Mouse (Mus musculus): ENCODE data around the gene Ccnyl1. TPM values are rescaled to one million over a fixed set of nuclear protein-coding genes. Genes with fewer than 3 reads are reported as not detected.
A peak's percentile ranks its signal among the peaks of the same experiment; 100 is the strongest.
"Not testable (repeated sequence)": the region's sequence is repeated elsewhere in the genome, so short reads cannot be mapped to it uniquely, and the experiment has no call there.

The Ccnyl1 gene
- 10 to 100 TPM; 26.0 to 27.8 TPM for total RNA-seq (2021)
- long read RNA-seq, experiment 1, transcript Ccnyl1-201 (10 exons, 2,923 nt), result major isoform, 15 of 20 reads
- long read RNA-seq, experiment 1, partial matches to known transcripts, result 1 of 20 reads
- long read RNA-seq, experiment 1, other reads (novel, unspliced or antisense), result 4 of 20 reads
- long read RNA-seq, experiment 2, transcript Ccnyl1-201 (10 exons, 2,923 nt), result major isoform, 7 of 12 reads
- long read RNA-seq, experiment 2, partial matches to known transcripts, result 1 of 12 reads
- long read RNA-seq, experiment 2, other reads (novel, unspliced or antisense), result 4 of 12 reads

DNA sequence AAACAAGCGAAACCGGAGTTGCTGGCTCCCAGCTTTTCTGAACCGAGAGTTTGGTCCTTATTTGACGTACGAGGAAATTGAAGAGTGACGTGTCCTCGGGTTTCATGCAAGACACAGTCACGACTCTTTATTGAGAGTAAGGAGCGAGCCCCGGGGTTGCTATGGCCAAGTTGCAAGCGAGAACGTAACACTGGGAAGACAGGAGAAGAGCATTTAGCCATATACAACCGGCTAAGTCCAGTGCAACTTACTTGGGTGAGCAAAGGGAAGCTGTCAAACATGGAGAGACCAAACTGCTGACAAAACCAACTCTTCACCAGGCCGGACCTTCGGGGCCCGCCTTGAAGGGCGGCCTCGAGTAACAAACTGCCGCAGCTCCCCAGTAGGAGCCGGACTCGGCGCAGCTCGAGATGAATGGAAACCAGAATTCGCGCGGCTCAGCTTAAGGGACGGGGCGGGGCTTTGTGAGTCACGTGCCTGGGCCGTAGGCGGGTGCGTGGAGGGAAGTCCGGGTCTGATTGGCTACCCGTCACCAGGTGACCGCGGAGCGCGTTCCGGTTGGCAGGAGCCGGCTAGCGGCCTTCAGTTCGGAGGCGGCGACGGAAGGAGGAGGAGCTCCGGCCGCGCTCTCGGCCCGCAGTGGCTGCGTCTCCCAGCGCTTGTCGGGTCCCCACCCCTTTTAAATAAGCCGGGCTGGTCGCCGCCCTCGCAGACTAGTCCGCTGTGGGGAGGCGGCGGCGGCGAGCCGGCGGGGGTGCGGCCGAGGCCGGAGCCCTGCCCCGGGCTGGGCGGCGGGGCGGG, at the start of gene Ccnyl1:
Ccnyl1 (plus strand) TSS at position 243 of the 801 bp plus-strand sequence.
- peak; percentile 99 for DNase-seq (ENCODE audit: low spot score in 2 of 2)
- intact Hi-C loops (cut with DNase I), result loop anchor here (5.0 kb wide), 1 partner anchor 73 kb away; the partner anchor contains the start of gene Mettl21a

DNA sequence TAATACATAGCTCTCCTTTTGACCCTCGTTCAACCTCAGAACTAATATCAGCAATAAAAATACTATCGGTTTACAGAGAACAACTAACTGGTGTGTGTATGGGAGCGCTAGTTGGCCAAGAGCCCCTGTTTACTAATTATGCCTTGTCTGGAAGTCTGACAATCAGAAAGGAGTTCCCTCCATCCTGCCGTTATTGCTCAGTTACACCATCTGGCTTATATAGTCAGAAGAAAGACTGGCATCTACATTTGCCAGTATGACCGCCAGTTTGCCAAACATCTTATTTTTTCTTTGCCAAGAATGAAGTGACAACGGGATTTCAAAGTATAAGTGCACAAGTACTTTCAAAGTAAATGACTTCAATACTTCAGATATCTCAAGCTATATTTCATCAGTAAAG, 49.2 kb upstream of the Ccnyl1 start:
- intact Hi-C loops (cut with DNase I), result no loop called here
- DNase-seq (ENCODE audit: low spot score in 2 of 2), result no peak

DNA sequence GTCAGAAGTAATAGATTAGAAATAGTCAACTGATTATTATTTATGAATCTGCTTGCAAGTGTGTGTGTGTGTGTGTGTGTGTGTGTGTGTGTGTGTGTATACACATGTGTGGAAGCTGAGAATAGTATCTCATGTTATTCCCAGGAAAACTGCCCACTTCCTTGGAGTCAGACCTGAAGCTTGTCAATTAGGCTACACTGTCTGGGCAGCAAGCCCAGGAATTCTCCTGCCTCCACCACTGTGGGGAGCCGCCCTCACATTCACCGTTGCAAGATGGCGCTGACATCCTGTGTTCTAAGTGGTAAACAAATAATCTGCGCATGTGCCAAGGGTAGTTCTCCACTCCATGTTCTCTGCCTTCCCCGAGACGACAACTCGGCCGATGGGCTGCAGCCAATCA, 47.7 kb upstream of the Ccnyl1 start:
- intact Hi-C loops (cut with DNase I); DNase-seq (ENCODE audit: low spot score in 2 of 2): not testable (repeated sequence)

DNA sequence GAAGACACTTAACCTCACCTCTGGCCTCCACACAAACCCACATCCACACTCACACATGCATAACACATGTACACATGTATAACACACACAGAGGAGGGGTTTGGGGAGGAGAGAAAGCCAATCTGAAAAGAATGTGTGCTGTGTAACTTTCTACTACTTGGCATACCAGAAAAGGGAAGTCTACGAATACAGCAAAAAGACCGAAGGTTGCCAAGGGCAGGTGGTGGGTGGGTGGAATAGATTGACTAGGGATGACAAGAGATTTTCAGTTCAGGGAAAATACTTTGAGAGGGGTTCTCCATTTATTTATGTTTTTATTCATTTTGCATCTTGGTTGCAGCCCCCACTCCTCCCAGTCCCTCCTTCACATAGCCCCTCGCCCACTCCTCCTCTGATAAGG, 45.7 kb upstream of the Ccnyl1 start:
- intact Hi-C loops (cut with DNase I), result no loop called here
- DNase-seq (ENCODE audit: low spot score in 2 of 2), result no peak

DNA sequence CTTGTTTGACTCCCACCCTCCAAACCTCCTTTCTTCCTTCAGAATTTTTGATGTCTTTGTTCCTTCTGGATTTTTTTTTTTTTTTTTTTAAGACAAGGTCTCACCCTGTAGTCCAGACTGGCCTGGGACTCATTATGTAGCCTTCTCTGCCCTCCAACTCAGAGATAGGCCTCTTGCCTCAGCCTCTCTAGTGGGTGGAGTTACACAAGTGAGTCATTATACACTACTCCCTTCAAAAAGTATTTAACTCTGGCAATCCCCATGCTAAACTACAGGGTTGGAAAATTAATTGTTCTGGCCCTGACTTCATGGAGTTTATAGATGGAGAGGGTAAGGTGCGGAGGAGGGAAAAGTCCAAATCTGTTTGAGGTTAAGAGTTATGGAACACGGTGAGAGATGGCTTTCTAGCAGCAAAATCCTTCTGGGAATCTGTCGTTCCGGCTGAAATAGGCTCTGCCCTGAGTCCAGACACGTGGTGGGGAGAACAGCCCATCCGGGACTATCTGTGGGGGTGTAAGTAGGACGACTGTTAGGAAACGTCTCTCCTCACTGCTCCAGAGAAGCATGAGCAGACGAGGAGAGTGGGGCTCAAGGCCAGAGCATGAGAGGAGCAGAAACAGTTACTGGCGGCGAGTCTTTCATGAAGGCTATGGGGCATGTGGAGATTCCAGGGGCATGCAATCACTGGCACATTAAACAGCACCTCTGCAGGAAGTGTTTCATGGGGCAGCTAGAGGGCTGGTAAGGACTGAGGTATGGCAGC, 40.7 kb upstream of the Ccnyl1 start:
- no peak for DNase-seq (ENCODE audit: low spot score in 2 of 2)
- intact Hi-C loops (cut with DNase I), result no loop called here

DNA sequence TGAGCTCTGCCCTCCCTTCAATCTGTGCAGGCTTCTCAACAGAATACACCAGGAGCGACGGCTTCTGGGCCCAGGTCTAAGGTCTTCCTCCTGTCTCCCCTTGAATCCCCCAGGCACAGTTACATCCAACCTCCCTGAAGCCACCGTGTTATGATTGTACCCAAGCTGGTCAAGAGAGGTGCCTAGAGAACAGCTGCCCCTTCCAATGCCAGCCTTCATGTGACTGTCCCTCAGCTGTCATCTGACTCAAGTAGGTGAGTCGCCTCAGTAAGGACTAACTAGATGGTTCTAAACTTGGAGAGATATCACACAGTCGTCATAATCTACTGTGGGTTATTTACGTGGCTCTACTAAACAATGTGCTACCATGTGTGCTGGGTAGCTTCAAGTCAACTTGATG, 36.6 kb upstream of the Ccnyl1 start:
- intact Hi-C loops (cut with DNase I), result no loop called here
- DNase-seq (ENCODE audit: low spot score in 2 of 2), result no peak

DNA sequence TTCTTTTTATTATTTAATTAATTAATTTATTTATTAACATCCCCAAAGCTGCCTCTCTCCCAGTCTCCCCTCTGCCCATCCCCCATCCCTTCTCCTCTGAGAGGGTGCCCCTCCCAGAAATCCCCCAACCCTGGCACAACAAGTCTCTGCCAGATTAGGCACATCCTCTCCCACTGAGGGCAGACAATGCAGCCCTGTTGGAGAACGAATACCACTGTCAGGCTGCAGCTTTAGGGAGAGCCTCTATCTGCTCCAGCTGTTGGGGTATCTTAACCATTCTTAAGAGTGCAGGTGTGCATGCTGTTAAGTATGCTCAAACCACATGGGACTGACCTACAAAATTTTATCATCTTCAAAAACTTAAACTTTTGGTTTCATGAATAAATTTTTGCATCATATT, 34.8 kb upstream of the Ccnyl1 start:
- intact Hi-C loops (cut with DNase I), result no loop called here
- no peak for DNase-seq (ENCODE audit: low spot score in 2 of 2)

DNA sequence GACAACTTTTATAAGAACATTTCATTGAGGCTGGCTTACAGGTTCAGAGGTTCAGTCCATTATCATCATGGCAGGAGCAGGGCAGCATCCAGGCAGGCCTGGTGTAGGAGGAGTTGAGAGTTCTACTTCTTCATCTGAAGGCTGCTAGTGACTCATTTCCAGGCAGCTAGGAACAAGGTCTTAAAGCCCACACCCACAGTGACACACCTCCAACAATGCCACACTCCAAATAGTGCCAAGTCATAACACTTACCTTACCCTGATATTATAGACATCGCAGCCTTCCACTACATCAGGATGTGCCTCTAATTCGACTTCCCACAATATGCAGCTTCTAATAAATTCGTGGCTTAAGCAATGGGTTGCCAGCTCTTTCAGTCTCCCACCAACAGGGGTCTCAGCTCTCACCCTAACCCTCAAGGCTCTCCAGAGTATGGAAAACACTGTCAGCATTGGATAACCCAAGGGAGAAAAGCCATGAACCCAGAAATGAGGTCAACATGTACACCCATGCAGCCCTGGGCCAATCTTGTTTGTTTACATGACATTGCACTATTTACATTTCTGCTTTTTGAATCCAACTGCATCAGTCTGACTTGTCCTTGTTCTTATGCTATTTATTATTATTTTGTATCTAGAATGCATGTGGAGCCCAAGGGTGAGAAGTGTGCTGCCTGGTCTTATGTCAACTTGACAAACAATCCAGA, 33.7 kb upstream of the Ccnyl1 start:
- intact Hi-C loops (cut with DNase I), result no loop called here

DNA sequence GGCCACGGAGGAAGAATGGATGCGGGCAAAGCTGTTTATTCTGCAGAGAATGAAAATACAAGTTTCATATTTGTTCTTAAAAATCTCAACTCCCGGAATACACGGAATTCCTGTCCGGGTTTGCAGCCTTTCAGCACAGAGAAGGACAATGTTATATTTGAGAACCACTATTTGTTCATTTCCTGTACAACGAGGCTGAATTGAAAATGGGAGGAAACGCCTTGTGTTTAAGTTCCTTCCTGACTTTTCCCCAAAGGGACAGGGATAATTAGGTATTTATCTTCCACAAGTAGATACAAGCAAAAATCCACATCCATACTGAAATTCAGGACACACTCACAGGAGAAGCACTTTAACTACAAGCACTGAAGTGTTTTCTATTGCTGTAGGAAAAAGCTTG, 31.4 kb upstream of the Ccnyl1 start:
- DNase-seq (ENCODE audit: low spot score in 2 of 2), result no peak
- intact Hi-C loops (cut with DNase I), result no loop called here

More for the DNA sequence above, 33.7 kb upstream of the Ccnyl1 start:
- no peak for DNase-seq (ENCODE audit: low spot score in 2 of 2)

DNA sequence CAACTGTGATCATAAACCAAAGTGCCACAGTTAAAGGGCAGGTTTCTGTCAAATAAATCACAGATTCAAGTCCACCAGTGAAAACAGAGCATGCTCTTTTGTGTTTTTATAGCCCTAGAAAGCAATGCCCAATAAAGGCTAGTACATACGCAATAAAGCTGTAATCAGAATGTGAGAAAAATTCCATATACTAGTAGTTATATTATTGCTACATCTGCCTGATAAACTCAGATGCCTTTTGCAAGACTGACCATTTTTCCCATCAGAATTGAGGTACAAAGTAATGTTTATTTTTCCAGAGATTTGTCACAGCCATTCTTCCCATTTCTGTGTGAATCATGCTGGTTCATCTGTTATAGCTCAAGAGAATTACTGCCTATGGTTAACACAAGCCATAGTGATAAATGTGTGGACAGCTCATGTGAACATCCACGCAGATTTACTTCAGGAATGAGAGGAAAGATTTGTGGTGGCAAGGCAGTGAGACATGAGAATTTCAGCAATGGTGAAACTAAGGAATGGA, 23.1 kb upstream of the Ccnyl1 start:
- intact Hi-C loops (cut with DNase I), result no loop called here

DNA sequence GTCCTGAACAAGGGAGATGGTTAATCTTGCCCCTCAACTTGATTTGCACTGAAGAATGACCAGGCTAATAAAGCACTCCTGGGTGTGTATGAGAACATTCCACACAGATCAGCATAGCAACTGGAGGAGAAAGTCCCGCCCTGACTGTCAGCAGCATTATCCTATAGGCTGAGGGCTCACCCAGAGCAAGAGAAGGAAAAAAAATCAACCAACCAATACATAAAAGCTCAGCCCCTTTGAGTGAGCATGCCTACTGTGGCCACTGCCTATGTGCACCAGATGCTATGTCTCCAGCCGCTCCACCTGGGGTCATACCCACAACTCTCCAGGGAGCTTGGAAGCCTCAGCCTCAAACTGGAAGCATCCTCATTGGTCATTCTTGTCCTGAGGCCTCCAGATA, 20.8 kb upstream of the Ccnyl1 start:
- DNase-seq (ENCODE audit: low spot score in 2 of 2), result no peak
- intact Hi-C loops (cut with DNase I), result no loop called here

More for the DNA sequence above, 23.1 kb upstream of the Ccnyl1 start:
- DNase-seq (ENCODE audit: low spot score in 2 of 2), result no peak

DNA sequence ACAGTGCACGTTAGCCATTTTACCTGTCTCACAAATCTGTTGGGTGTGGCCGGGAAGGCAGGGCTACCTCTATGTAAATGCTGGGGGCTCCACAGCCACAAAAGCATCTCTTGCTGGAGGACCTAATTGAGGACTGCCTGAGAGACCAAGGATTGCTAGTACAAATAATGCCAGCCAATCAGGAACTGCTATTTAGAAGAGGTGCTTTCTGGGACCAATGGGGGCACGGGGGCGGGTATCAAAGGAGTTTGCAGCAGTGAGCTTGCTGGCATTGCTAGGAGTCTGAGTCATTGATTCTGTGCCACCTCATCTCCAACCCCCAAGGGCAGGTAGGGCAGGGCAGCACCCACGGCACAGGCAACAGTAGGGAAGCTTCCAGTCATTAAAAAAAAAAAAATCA, 16.3 kb upstream of the Ccnyl1 start:
- intact Hi-C loops (cut with DNase I), result no loop called here
- DNase-seq (ENCODE audit: low spot score in 2 of 2), result no peak

DNA sequence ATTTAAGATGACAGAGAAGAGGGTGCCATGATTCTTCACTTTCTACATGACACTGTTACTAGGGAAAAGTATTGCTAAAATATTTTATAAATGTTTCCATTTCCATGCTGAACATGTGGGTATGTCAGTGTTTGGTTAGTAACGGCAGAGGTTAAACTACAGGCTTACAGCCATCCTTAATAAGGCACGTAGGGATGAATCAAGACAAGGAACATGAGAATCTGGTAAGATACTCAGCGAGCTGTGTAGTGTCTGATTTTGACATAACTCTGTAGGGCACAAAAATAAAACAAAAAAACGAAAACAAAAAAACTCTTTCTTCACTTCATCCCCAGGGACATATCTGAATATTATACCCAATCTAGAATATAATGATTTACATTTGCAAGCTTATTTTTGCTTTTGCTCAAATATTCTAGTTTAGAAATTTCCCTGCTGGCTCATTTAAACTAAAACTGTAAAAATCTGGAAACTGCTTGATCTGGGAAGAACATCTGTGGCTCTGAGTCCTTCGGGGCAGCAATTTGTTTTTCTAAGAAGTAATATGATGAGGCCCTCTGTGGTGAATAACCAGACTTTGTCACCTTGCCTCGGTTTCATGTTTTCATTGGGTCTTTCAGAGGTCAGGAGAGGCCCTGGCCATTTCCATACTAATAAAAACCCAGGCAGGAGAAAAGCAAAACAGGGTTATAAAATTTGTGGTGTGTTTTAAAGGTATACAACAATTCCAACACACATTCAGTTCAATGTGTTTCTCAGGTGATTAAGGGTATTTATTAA, 14.0 kb upstream of the Ccnyl1 start:
- no peak for DNase-seq (ENCODE audit: low spot score in 2 of 2)
- intact Hi-C loops (cut with DNase I), result no loop called here

DNA sequence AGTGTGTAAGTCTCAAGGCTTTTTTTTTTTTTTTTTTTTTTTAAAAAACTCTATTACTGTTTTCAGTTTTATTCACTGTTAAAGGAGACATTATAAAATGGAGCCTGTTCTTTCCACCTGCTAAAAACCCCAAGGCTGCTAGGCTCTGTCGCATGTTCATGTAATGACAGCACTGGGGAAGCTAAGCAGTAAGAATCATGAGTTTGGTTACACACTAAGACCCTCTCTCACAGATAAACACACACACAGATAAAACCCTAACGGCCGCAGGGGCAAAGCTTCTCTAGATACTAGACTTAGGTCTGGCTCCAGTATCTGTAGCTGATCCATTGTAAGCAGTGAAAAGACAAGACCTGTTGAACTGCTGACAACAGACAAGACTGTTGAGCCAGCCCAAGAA, 8.8 kb upstream of the Ccnyl1 start:
- no peak for DNase-seq (ENCODE audit: low spot score in 2 of 2)
- intact Hi-C loops (cut with DNase I), result no loop called here

DNA sequence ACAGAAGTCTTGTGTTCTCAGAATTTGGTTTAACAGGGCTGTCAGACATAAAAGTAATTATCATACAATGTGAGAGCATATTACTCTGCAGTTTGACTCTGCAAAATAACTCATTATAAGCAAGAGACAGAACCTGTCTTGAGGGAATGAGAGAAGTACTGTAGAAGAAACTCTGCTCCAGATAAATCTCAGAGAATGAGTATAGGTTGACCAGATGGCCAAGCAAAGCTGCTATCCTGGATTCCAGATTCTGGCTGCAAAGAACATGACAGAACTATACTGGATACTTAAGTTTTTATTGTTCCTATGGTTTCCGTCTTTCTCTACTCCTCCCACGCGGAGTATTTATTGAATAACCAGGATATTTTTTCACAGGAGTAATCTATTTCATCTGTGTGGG, 7.2 kb upstream of the Ccnyl1 start:
- DNase-seq (ENCODE audit: low spot score in 2 of 2), result peak in 1 of 2 experiments; percentile 46
- intact Hi-C loops (cut with DNase I), result no loop called here

DNA sequence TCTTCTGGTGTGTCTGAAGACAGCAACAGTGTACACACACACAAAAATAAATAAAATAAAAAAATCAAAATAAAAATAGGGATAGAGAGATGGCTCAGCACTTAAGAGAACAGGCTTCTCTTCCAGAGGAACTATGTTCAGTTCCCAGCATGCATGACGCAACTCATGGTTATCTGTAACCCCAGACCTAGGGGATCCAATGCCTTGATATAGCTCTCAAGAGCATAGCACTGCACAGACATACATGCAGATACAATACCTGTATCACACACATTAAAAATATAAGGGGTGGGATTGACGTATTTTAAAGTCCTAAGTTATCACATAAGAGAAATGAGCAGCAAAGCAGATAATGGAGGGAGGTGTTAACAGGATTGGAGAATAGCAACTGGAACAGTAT, 5.8 kb upstream of the Ccnyl1 start:
- intact Hi-C loops (cut with DNase I), result no loop called here
- no peak for DNase-seq (ENCODE audit: low spot score in 2 of 2)

DNA sequence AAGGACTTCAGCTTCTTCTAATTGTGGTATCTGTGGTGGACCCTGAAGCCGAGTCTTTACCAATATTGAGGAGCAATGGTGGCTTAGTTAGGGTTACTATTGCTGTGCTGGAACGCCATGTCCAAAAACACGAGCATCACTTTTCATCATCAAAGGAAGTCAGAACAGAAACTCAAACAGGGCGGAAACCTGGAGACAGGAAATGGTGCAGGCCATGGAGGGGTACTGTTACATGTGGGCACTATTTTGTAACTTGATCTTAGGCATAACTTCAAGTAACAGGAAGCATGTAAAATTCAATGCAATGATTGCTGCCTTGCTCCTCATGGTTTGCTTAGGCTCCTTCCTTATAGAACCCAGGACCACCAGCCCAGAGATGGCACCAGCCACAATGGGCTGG, 2.2 kb upstream of the Ccnyl1 start:
- intact Hi-C loops (cut with DNase I), result no loop called here

DNA sequence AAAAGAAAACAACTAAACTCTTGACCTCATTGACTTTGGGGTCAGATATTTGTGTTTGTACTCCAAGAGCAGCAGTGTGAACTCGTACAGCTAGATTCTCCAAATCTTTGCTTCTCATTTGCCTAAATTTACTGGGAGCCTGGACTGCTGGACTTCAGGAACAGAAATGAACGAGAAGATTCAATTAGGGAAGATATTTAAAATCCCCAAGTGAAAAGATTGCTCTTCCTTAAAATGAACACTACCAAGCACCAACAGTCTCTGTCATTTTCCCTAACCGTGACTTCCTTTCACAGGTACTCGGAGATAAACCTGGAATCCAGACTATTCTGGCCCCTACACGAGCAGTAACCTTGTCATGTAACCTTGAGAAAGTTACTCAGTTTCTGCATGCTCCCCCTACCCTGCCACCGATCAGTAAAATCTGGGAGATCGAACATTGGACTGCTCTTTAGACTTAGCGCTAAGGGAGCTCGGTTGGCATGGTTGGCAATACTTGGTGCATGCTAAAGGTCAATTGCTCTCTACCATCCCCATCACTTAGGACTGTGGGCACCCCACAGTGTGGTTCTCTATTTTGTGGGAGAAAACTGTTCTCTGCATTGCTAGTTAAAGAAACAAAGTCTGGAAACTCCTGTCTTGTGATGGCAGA, 568 bp upstream of the Ccnyl1 start:
- intact Hi-C loops (cut with DNase I), result loop anchor here (5.0 kb wide), 1 partner anchor 72 kb away; the partner anchor contains the start of gene Mettl21a
- DNase-seq (ENCODE audit: low spot score in 2 of 2), result no peak

More for the DNA sequence above, 2.2 kb upstream of the Ccnyl1 start:
- no peak for DNase-seq (ENCODE audit: low spot score in 2 of 2)
